Mouse (Mus musculus): ENCODE data around the gene Ppp2r3d.

Ppp2r3d gene

DNA sequence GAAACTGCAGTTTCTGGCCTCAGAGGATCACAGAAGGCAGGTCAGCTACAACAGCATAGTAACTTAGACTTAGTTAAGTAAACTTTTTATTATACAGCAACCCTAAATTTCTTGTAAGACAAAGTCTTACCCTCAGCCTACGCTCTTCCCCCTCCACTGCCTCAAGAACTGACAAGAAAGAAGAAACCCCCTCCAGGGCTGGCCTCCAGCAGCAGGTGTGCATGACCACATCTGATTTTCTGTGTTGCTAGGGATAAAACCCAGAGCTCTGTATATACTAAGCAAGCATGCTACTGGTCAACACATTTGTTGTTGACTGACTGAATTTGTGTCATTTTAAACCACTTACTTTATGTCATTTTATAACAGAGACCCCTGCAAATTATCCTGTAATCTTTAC is 65.1 kb downstream of the Ppp2r3d start:
- no peak for DNase-seq (ENCODE audit: low spot score)

DNA sequence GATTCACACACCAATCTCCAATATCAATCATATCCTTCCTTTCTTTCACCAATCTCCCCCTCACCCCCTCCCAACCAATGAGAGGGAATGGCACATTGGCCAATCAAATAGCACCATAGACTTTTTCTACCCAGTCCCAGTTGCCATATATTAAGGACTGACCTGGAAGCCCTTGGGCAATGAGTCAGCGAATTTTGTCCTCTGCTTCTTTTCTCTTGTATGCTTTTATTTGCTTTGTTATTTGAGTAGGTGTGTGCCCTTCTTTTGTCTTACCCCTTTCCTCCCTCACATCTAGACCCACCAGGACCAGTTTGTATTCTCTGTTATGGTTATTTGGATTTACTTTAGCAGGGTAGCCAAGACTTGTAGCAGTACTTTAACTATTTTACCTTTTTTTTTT is 68.1 kb downstream of the Ppp2r3d start:
- no peak for DNase-seq (ENCODE audit: low spot score)

All from testis, postnatal 10 days (tissue).